Mouse (Mus musculus): ENCODE results near the gene Nup107.
"Not testable (repeated sequence)": the region's sequence is repeated elsewhere in the genome, so short reads cannot be mapped to it uniquely, and the experiment has no call there.

The Nup107 gene

GRCm38 (mm10) chr10:117763588-117764190 lies 28.8 kb downstream of the Nup107 start:
- DNase-seq (ENCODE audit: low spot score in 2 of 2) = no peak

GRCm38 (mm10) chr10:117762966-117763365 lies 29.5 kb downstream of the Nup107 start:
- no peak for DNase-seq (ENCODE audit: low spot score in 2 of 2)

GRCm38 (mm10) chr10:117762281-117762830 lies 30.1 kb downstream of the Nup107 start:
- no peak for DNase-seq (ENCODE audit: low spot score in 2 of 2)

- no peak for DNase-seq (ENCODE audit: low spot score in 2 of 2)
Observed at GRCm38 (mm10) chr10:117761551-117761950, 31.0 kb downstream of the Nup107 start.

GRCm38 (mm10) chr10:117760831-117761335 lies 31.6 kb downstream of the Nup107 start:
- no peak for DNase-seq (ENCODE audit: low spot score in 2 of 2)

GRCm38 (mm10) chr10:117759844-117760630 lies 32.5 kb downstream of the Nup107 start:
- DNase-seq (ENCODE audit: low spot score in 2 of 2) = no peak

GRCm38 (mm10) chr10:117758749-117759727 lies 33.5 kb downstream of the Nup107 start:
- DNase-seq (ENCODE audit: low spot score in 2 of 2) = no peak

GRCm38 (mm10) chr10:117758344-117758743 lies 34.2 kb downstream of the Nup107 start:
- DNase-seq (ENCODE audit: low spot score in 2 of 2) = not testable (repeated sequence)

- DNase-seq (ENCODE audit: low spot score in 2 of 2) = no peak
Observed at GRCm38 (mm10) chr10:117757796-117758342, 34.6 kb downstream of the Nup107 start.

GRCm38 (mm10) chr10:117757259-117757658 lies 35.2 kb downstream of the Nup107 start:
- no peak for DNase-seq (ENCODE audit: low spot score in 2 of 2)

- no peak for DNase-seq (ENCODE audit: low spot score in 2 of 2)
Observed at GRCm38 (mm10) chr10:117756784-117757183, 35.7 kb downstream of the Nup107 start.

GRCm38 (mm10) chr10:117755799-117756467 lies 36.6 kb downstream of the Nup107 start:
- no peak for DNase-seq (ENCODE audit: low spot score in 2 of 2)

GRCm38 (mm10) chr10:117755086-117755798 lies 37.3 kb downstream of the Nup107 start:
- DNase-seq (ENCODE audit: low spot score in 2 of 2) = no peak

GRCm38 (mm10) chr10:117754609-117754940 lies 37.9 kb downstream of the Nup107 start:
- no peak for DNase-seq (ENCODE audit: low spot score in 2 of 2)

- DNase-seq (ENCODE audit: low spot score in 2 of 2) = no peak
Observed at GRCm38 (mm10) chr10:117753711-117754608, 38.5 kb downstream of the Nup107 start.

- no peak for DNase-seq (ENCODE audit: low spot score in 2 of 2)
Observed at GRCm38 (mm10) chr10:117752851-117753647, 39.5 kb downstream of the Nup107 start.

GRCm38 (mm10) chr10:117752304-117752821 lies 40.1 kb downstream of the Nup107 start:
- DNase-seq (ENCODE audit: low spot score in 2 of 2) = no peak

- DNase-seq (ENCODE audit: low spot score in 2 of 2) = no peak
Observed at GRCm38 (mm10) chr10:117751744-117752143, 40.8 kb downstream of the Nup107 start.
